Mouse (Mus musculus) thymus, adult 2 months (tissue): ENCODE results near the gene Plekhh3.

Experiments used
- CTCF ChIP-seq: fragments of 200-500 bp; IDR thresholded peaks from 2 replicates; pipeline ENCODE4 v1.5.1; 2012; ENCODE audit warnings: mild to moderate bottlenecking, control low read depth, low read length, moderate library complexity, borderline replicate concordance; ENCODE audit not compliant: control insufficient read depth, poor library complexity, insufficient read depth; ENCODE audit errors: extremely low read depth
- POLR2A ChIP-seq: fragments of 200-500 bp; IDR thresholded peaks from 2 replicates; pipeline ENCODE4 v1.6.1; 2012; ENCODE audit warnings: mild to moderate bottlenecking, low read length, control low read depth, moderate library complexity; ENCODE audit not compliant: control insufficient read depth, poor library complexity, insufficient read depth; ENCODE audit errors: extremely low read depth

DNA sequence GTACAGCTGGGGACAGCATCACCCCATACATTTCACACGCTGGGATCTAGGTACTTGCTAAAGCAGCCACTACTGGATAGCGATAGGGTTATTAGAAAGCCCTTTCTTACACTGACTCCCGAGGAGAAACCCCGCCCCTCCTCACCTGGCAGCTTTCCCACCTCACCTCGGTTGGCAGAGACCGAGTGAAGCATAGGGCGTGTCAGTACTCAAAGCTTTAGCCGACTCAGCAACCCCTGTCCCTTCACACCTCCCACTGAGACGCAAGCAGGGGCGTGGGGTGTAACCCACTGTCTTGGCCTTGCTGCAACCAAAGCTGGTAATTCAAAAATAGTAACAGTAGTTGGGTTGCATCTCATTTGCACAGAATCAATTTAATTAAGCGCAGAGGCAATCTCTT lies 2.0 kb upstream of the Plekhh3 start:
- TF ChIP-seq CTCF (no peak), POLR2A (no peak)
